Mouse (Mus musculus) kidney, postnatal 0 days (tissue): Measurements from ENCODE around the gene Aldh1l1. TPM values are rescaled to one million over a fixed set of nuclear protein-coding genes. Genes with fewer than 3 reads are reported as not detected.

Source experiments
- ATAC-seq: fragments of 200-750 bp; cut with Nextera tagmentation; replicated peaks from 2 replicates; pipeline ENCODE4 v1.8.0; 2017; ENCODE audit warnings: low read depth, moderate number of reproducible peaks, moderate TSS enrichment, moderate library complexity; ENCODE audit not compliant: low FRiP score
- DNase-seq: peaks from one replicate; pipeline ENCODE4 v3.0.0-alpha.2; 2016; ENCODE audit warnings: low spot score
- H3K27ac ChIP-seq: fragments of 300-500 bp; sonication (generic); 2 replicates; pipeline ENCODE4 v1.5.1; 2014; ENCODE audit warnings: mild to moderate bottlenecking
- H3K27me3 ChIP-seq: fragments of 300-500 bp; sonication (generic); 2 replicates; pipeline ENCODE4 v1.6.1; 2014; ENCODE audit warnings: low read length, mixed read lengths; ENCODE audit not compliant: insufficient read depth
- H3K36me3 ChIP-seq: fragments of 300-500 bp; sonication (generic); 2 replicates; pipeline ENCODE4 v1.6.1; 2014; ENCODE audit warnings: low read length, mixed read lengths; ENCODE audit not compliant: insufficient read depth
- H3K4me1 ChIP-seq: fragments of 300-500 bp; sonication (generic); replicated peaks from 2 replicates; pipeline ENCODE4 v1.6.1; 2014; ENCODE audit warnings: antibody characterized with exemption, low read length, mixed read lengths; ENCODE audit not compliant: insufficient read depth
- H3K4me2 ChIP-seq: fragments of 300-500 bp; sonication (generic); 2 replicates; pipeline ENCODE4 v1.6.1; 2014; ENCODE audit warnings: mild to moderate bottlenecking, low read length, moderate library complexity, mixed read lengths
- H3K4me3 ChIP-seq: fragments of 300-500 bp; sonication (generic); replicated peaks from 2 replicates; pipeline ENCODE4 v1.5.1; 2014; ENCODE audit warnings: low read depth, low read length
- H3K9ac ChIP-seq: fragments of 300-500 bp; sonication (generic); 2 replicates; pipeline ENCODE4 v1.6.1; 2014; ENCODE audit warnings: low read depth, low read length
- H3K9me3 ChIP-seq: fragments of 300-500 bp; sonication (generic); replicated peaks from 2 replicates; pipeline ENCODE4 v1.6.1; 2016; ENCODE audit warnings: low read length, inconsistent platforms, mixed read lengths
- CTCF ChIP-seq: IDR thresholded peaks from 2 replicates; pipeline ENCODE4 v1.5.1; 2016; ENCODE audit warnings: antibody characterized with exemption, low read depth, mild to moderate bottlenecking, moderate library complexity
- WGBS: fragments of 180-500 bp; shearing (Covaris S2); extraction: QIAGEN DNeasy Blood & Tissue Kit; methylation state at CpG from one replicate; pipeline ENCODE4 v1.1.7; 2014; 5-methylcytosine and 5-hydroxymethylcytosine counted together
- polyA plus RNA-seq: library from polyadenylated mRNA; unstranded; fragments of >200 nt; fragmentation: Nextera tagmentation; extraction: Ambion mirVana; gene quantifications from 2 replicates; pipeline ENCODE4 v1.2.1, GENCODE M21; 2015

The Aldh1l1 gene
- polyA plus RNA-seq, 1 experiment from 2014 or later = 42.8 TPM

- under 1% methylated on average over 31 of the region's 31 CpGs for WGBS
- ATAC-seq (peak; percentile 89), DNase-seq (peak; percentile 91)
- Histone ChIP-seq H3K36me3 (peaks cover 7% of the 10 kb centered on the region; the same call in 1 of the 2 replicates), H3K27me3 (no peaks in the 10 kb centered on the region), H3K9me3 (no peaks in the 10 kb centered on the region), H3K4me3 (peak overlapping the region; percentile 71), H3K27ac (peak overlapping the region; percentile 91), H3K9ac (peak overlapping the region; percentile 81), H3K4me2 (peak overlapping the region; percentile 99), H3K4me1 (no peaks in the 10 kb centered on the region)
- TF ChIP-seq CTCF = no peak
Measured at GRCm38 (mm10) chr6:90463228-90463862, 22.9 kb upstream of the Aldh1l1 start.

- peak overlapping the region; percentile 71 for H3K4me3 ChIP-seq
- H3K27me3 ChIP-seq = no peaks in the 10 kb centered on the region
- no peaks in the 10 kb centered on the region for H3K9me3 ChIP-seq
- no peak; the same call in 1 of the 2 replicates for ATAC-seq
- peak overlapping the region; percentile 81; the same call in 1 of the 2 replicates for H3K9ac ChIP-seq
- 45% methylated on average over 7 of the region's 7 CpGs for WGBS
- peak overlapping the region; percentile 91 for H3K27ac ChIP-seq
- peaks cover 7% of the 10 kb centered on the region; the same call in 1 of the 2 replicates for H3K36me3 ChIP-seq
- no peak for TF ChIP-seq CTCF
- peak overlapping the region; percentile 99 for H3K4me2 ChIP-seq
- DNase-seq = no peak
- no peaks in the 10 kb centered on the region for H3K4me1 ChIP-seq
Measured at GRCm38 (mm10) chr6:90463890-90464421, 22.3 kb upstream of the Aldh1l1 start.

GRCm38 (mm10) chr6:90465028-90465640 is 21.1 kb upstream of the Aldh1l1 start:
- H3K9me3 ChIP-seq = no peaks in the 10 kb centered on the region
- H3K4me3 ChIP-seq = no peak overlapping the region
- H3K9ac ChIP-seq = no peak overlapping the region
- no peaks in the 10 kb centered on the region for H3K27me3 ChIP-seq
- no peak overlapping the region for H3K4me2 ChIP-seq
- H3K4me1 ChIP-seq = no peaks in the 10 kb centered on the region
- no peak for TF ChIP-seq CTCF
- H3K27ac ChIP-seq = no peak overlapping the region
- WGBS = 91% methylated on average over 11 of the region's 11 CpGs
- no peak for ATAC-seq
- peaks cover 7% of the 10 kb centered on the region; the same call in 1 of the 2 replicates for H3K36me3 ChIP-seq
- no peak for DNase-seq

GRCm38 (mm10) chr6:90466079-90466478 is 20.1 kb upstream of the Aldh1l1 start:
- Histone ChIP-seq H3K4me2 (no peak overlapping the region), H3K27me3 (no peaks in the 10 kb centered on the region), H3K27ac (no peak overlapping the region), H3K9me3 (no peaks in the 10 kb centered on the region), H3K9ac (no peak overlapping the region), H3K36me3 (peaks cover 7% of the 10 kb centered on the region; the same call in 1 of the 2 replicates), H3K4me3 (no peak overlapping the region), H3K4me1 (peaks cover 6% of the 10 kb centered on the region; the same call in 1 of the 2 replicates)
- DNase-seq (no peak), ATAC-seq (no peak)
- 85% methylated on average over 10 of the region's 10 CpGs for WGBS
- no peak for TF ChIP-seq CTCF

- no peak overlapping the region for H3K4me3 ChIP-seq
- TF ChIP-seq CTCF = no peak
- 93% methylated on average over 12 of the region's 12 CpGs for WGBS
- H3K36me3 ChIP-seq = peaks cover 7% of the 10 kb centered on the region; the same call in 1 of the 2 replicates
- DNase-seq = no peak
- H3K9ac ChIP-seq = no peak overlapping the region
- peaks cover 6% of the 10 kb centered on the region; the same call in 1 of the 2 replicates for H3K4me1 ChIP-seq
- H3K4me2 ChIP-seq = no peak overlapping the region
- ATAC-seq = no peak
- no peak overlapping the region for H3K27ac ChIP-seq
- no peaks in the 10 kb centered on the region for H3K27me3 ChIP-seq
- H3K9me3 ChIP-seq = no peaks in the 10 kb centered on the region
Measured at GRCm38 (mm10) chr6:90466847-90467410, 19.3 kb upstream of the Aldh1l1 start.

GRCm38 (mm10) chr6:90468216-90468615 is 18.0 kb upstream of the Aldh1l1 start:
- ATAC-seq (no peak), DNase-seq (no peak)
- H3K36me3 ChIP-seq = peaks cover 7% of the 10 kb centered on the region; the same call in 1 of the 2 replicates
- no peak overlapping the region for H3K27ac ChIP-seq
- no peak overlapping the region for H3K9ac ChIP-seq
- peaks cover 6% of the 10 kb centered on the region; the same call in 1 of the 2 replicates for H3K4me1 ChIP-seq
- H3K9me3 ChIP-seq = no peaks in the 10 kb centered on the region
- H3K4me2 ChIP-seq = no peak overlapping the region
- 92% methylated on average over 1 of the region's 1 CpGs for WGBS
- H3K4me3 ChIP-seq = no peak overlapping the region
- TF ChIP-seq CTCF = no peak
- no peaks in the 10 kb centered on the region for H3K27me3 ChIP-seq
